Mouse (Mus musculus): ENCODE data around the gene Rufy3. TPM values are rescaled to one million over a fixed set of nuclear protein-coding genes. Genes with fewer than 3 reads are reported as not detected.
A peak's percentile ranks its signal among the peaks of the same experiment; 100 is the strongest.

The Rufy3 gene
- total RNA-seq, 2 experiments from 2014 or later = 15.8 to 16.1 TPM

DNA sequence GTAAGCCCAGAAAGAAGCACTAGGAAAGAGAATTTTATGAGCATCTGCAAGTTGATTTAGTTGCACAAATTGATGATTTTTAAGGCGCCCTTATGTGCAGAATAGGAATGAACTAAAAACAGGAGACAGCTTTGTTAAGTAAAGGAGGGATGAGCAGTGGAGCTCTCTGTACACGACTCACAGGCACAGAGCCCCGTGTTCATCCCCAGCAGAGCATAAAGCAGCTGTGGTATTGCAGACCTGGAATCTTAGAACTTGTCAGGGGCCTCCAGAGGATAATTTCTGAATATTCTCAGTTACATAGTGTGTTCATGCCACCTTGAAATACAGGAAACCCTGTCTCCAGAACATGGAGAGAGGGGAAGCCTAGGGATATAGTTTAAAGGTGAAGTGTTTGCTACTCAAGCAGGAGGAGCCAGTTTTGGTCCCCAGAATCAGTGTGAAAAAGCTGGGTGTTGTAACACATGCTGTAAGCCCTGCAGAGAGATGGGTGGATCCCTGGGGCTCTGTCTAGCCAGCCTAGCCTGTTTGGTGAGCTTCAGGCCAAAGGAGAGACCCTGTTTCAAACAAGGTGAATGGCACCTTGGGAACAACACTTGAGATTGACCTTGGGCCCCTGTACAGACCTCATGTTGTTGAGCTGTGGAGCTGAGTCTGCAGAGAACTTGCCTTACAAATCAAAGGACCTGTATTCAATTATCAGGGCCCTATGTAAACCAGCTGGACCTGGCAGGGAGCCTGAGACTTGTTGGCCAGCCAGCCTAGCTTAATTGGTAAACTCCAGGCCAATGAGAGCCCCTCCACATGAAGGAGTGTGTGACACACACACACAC lies 10.9 kb downstream of the Rufy3 start:
- no peak for DNase-seq

DNA sequence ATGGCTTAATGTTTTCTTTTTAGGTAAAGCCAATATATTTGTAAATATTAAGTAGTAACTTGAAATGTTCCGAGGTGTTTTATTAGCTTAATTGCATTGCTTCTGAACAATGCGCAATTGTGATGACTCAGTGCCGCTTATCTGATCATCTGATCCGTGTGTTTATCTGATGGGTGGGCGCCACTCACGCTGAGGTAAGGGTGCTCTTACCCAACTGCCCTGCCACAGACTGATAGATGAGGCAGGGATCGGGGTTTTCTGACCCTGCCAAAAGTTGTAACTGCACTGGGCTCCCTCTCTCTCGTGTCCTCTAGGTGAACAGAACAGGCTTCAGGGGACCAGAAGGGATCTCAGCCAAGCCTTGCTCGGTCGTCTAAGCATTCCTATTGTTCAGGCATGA lies 15.8 kb downstream of the Rufy3 start:
- no peak for DNase-seq

DNA sequence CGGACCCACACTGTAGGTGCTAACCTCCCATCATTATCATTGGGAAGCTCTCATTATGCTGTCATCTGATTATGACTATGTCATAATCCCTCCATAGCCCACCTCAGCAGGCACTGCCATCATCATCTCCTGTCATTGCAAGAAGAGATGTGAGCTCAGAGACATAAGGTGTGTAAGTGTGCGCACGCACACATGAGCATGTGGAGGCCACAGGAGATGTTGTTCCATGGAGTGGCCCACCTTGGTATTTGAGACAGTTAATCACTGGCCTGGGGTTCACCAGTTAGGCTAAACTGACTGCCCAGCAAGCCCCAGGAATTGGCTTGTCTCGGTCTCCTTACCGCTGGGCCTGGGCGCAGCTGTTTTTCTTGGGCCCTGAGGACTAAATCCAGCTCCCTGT lies 16.5 kb downstream of the Rufy3 start:
- no peak for DNase-seq

DNA sequence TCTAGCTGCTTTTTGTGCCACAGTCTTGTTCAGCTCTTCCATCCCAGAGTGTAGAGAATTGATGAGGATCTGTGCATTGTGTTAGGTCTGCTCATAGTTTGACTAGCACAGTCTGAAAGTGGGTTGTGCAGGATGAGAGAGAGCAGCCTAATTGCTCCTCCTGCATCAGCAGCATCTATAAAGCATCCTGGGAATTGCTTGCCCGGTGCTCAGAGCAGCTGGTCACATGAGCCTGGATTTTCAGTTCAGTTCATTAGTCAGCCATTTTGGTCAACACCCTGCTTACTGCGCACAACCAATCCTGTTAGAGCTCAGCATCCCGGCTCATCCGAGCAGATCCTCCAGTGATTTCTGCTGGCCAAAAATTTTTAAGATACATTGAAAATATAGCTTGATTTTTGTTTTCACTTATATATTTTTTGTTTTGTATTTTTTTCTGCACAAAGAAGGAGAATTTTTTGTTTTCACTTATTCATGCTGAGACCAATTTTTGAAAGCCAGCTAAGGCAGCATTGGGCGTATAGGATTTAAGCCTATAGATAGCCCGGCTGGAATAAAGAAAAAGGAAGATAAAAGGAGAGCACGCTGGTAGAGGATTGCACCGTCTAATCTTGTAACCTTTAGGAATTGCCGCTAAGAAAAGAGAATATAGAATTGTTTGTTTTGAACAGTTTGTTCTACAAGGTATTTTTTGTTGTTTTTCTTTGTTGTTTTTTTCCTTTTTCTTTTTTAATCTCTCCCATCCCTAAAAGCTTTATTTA lies 18.6 kb downstream of the Rufy3 start:
- no peak for DNase-seq

DNA sequence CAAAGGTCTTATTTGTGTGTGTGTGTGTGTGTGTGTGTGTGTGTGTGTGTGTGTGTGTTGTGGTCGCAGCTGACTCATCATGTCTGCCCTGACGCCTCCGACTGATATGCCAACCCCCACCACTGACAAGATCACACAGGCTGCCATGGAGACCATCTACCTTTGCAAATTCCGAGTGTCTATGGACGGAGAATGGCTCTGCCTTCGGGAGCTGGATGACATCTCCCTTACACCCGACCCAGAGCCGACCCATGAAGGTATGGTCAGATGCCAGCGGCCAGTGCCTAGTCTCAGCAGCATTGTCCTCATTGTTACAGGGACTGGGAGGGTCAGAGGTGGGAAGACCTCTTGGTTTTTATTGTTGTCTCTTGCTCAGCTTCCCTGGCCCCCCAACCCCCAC lies 19.2 kb downstream of the Rufy3 start:
- DNase-seq = no peak

DNA sequence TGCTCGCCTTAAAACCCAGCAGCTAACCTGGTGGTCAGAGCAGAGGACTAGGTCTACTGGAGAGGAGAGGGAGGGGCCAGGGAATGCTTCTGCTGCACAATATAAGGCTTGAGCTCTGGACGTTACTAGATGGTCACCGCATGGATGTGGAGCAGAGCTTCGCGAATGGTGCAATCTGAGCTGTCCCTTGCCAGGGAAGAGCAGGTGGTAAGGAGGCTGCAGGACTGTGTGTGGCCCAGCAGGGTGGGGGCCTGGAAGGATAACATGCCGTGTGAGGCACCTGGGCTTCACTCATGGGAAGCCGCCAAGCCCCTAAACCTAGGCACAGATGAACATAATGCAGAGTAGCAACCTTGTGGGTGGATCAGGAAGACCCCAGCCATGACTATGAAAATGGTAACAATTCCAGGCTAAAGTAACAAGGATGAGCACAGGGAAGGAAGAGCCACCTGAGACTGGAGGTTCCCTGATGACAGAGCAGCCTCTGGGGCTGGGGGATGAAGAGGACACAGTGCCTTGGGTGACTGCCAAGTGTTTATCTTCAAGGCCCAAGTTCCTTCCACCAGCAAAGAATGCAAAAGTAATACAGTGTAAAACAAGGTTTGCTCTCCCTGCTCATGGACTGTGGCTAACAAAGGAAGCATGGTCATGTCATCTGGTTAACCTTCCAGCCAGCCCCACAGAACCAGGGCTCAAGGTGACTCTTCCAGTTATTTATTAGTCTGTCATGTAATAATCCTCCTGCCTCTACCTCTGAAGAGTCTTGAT lies 21.8 kb downstream of the Rufy3 start:
- no peak for DNase-seq

DNA sequence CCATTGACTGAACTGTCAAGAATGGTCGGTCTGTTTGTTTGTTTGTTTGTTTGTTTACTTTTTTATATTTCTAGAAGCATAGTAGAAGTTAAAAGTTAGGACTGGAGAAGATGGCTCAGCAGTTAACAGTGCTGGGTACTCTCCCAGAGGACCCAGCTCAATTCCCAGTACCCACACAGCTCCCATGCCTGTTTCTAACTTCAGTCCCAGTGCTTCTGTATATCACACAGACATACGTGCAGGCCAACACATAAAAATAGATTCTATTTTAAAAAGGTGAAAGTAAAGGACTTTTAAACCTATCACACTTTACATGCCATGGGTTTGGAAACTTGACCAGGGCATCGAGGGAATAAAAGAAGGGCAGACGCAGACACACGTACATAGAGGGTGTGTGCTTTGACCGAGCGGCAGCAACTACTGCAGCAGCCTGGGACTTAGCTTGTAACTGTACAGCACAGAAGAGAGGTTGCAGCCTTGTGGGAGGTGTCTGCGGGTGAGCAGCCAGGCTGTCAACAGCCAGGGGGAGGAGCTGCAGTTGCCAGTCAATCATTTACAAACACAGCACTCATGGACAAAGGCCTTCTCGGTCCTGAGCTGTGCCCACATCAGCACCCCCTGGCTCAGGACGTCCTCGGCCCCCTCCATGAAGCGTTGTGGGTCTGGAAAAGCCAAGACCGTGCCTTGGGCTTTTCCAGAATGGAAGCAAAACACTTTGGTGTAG lies 22.5 kb downstream of the Rufy3 start:
- DNase-seq = peak; percentile 35

DNA sequence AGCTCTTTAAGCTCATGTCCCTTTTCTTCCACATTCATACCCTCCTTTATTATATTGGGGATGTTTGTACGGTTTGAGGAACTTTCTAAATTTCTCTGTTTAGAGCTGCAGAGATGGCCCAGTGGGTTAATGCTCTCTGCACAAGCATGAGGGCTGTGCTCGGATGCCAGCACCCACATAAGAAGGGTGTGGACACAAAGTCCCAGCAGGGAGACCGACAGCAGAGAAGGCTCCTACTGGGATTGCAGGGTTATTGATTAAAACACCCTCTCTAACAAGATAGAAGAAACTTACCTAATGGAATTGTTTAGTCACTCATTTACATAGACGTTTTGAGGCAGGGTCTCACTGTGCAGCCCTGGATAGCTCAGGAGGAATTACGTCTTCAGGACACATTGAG lies 23.6 kb downstream of the Rufy3 start:
- DNase-seq = no peak

DNA sequence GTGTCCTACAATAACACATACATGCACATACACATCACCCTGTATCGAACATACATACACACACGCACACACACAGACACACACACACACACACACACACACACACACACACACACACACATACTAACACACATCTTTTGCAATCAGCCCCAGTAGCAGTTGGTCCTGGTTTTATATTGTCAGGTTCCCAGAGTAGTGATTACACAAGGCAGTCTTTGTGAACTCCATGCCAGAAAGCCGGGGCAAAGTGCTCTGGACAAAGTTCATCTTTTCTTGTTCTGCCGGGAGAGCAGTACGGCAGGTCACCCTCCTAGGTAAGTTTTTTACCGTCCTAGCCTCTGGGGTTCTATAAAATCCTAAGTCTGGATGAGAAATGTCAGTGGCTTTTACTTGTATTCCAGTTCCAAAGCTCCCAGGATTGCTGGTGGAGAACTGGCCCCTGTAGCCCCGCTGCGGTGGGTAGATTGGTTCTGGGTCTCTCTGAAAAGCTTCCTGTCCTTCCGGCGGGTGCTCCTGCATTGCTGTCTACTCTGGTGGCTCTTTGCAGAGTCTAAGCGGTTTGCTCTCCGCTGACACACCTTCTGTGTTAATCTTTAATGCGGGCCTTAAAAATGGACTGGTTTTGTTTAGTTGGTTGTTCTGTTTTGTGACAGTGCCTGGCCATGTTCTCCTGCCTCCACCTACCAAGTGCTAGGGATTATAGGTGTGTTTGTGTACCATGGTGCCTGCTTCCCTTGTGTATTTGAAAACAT lies 28.8 kb downstream of the Rufy3 start:
- no peak for DNase-seq

DNA sequence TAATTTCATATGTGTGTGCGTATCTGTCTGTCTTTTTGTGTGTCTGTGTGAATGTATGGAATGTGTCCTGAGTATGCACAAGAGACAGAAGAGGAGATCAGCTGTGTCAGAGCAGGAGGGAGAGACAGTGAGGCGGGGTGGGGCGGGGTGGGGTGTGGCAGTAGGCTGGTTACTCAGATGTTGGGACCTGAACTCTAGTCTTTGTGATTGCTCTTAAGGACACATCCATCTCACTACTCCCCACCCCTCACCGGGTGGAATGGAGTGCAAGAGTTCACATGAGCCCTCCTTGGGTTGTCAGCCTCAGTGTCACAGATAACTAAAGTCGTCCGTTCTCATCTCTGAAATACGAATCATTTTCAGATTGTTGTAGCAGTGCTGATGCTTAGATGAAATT lies 29.3 kb downstream of the Rufy3 start:
- DNase-seq = no peak

DNA sequence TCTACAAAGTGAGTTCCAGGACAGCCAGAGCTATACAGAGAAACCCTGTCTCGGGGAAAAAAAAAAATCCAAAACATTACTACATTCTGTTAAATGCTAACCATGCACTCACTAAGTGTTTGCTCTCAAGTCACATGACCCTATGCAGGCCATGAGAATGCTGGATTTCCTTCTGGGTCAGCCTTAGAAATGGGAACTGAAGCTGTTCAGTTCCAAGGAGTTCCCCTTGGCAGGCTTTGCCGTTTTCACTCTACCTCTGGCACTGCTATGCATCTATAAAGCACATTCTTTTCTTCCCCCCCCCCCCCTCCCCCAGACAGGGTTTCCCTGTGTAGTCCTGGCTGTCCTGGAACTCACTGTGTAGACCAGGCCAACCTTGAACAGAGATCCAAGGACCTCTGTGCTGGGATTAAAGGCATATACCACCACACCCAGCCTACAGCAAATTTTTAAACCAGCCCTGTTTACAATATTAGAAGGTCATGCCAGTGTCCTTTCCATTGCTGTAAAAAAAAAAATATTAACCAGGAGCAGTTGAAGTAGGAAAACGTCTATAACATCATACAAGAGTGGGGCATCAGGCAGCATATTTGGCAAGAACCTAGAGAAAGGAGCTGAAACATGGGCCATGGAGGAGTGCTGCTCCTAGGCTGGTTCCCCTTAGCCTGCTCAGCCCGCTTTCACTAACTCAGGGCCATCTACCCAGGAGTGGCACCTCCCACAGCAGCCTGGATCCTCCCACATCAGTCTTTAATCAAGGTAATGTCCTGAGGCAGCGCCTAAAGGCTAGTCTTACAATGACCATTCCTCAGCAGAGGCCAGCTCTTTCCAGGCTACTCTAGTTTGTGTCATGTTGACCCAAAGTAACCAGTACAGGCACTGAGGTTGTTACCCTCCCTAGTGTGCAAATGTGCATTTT lies 31.0 kb downstream of the Rufy3 start:
- DNase-seq = no peak

DNA sequence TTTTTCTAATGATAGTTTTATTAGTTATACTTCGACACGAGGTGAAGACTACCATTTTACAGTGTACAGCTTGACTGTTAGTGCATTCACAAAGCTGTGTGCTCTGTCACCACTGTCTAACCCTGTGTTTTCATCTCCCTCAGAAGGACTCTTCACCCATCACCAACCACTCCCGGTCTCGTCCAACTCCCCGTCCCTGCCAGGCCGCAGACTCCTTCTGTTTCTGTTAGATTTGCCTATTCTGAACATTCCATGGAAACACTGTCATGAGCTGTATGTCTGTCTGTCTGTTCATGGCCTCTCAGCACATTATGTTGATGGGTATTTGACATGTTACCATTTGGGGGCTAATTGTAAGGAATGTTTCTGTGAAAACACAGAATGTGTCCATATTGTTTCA lies 34.1 kb downstream of the Rufy3 start:
- no peak for DNase-seq

DNA sequence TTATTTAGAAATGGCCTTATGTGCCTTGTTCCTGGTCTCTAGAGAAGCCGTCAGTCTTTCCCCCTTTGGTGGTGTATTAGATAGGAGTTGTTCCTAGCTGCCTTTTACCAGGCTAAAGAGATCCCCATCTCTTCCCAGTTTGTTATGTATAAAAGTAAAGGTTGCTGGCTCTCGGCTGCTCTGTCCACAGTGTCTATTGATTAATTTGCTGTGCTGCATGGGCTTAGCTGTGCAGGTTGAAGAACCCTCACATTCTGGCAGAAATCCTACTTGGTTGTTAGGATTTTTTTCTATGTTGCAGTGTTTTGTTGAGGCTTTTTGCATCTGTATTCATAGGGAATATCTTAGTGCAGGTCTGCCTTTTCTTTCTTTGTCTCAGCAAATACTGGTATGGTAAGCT lies 37.2 kb downstream of the Rufy3 start:
- DNase-seq = no peak

DNA sequence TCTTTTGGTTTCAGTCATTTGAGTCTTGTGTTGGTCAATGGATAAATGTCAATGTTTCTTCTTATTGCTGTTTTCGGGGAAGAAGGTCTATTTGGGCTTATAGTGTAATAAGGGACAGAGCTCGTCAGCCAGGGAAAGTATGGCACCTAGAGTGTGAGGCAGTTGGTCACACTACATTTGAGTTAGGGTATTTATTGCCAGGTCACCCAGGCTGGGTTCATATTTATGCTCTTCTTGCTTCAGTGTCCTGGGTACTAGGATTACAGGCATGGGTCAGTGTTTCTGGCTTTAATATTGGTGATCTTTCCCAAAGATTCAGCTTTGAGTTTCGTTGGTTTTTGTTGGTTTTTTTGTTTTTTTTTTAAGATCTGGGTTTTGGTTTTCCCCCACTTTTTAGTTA lies 37.9 kb downstream of the Rufy3 start:
- no peak for DNase-seq

DNA sequence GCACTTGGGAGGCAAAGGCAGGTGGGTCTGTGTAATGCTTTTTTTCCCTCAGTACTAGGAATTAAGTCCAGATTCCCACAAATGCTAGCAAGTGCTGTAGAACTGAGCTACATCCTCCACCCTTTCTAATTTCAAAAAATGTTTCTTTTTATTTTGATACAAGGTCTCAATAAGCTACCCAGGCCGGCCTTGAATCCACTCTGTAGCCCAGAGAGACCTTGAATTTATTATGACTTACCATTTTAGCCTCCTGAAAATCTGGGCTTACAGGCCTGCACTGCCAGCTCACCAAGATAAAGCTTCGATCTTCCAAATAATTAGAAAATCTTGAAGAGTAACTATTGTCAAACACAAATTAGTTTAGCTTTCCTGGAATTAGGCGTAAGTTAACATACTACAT lies 39.2 kb downstream of the Rufy3 start:
- DNase-seq = no peak

DNA sequence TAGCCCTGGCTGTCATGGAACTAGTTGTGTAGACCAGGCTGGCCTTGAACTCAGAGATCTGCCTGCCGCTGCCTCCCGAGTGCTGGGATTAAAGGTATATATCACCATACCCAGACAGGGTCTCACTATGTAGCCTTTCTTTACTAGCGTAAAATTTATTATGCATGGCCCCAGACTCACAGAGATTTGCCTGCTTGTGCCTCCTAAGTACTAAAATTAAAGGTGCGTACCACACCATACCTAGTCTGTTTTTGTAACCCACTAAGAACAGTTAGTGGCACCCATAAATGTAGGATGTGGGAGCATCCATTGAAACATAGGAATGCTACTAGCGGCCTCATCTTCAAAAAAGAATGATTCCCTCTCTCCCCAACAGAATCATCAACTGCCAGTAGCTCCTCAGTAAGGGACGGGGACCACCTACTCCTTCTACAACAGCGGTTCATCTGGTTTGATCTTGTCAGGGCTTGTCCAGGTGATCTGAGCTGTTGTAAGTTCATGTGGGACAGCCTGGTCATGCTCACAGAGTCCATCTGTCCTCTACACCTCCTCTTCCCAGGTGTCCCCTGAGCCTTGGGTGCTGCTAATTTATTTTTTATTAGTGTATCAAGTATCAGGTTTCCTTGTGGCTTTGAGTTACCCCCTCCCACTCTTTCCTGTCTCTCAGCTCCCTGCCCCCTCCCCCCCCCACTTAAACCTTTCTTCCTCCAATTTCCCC lies 40.0 kb downstream of the Rufy3 start:
- no peak for DNase-seq

DNA sequence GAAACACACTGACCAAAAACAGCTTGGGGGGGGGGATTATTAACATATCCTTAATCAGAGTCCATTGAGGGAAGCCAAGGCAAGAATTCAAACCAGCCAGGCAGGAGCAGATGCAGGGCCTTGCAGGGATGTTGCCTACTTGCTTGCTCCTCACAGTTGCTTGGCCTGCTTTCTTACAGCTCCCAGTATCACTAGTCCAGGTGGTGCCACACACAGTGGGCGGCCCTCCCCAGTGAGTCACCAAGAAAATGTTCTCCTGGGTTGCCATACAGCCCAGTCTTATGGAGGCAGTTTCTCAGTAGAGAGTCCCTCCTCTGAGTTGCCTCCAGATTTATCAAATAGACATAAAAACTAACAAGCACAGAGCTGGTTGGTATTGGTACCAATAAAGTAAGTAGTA lies 49.3 kb downstream of the Rufy3 start:
- DNase-seq = no peak

DNA sequence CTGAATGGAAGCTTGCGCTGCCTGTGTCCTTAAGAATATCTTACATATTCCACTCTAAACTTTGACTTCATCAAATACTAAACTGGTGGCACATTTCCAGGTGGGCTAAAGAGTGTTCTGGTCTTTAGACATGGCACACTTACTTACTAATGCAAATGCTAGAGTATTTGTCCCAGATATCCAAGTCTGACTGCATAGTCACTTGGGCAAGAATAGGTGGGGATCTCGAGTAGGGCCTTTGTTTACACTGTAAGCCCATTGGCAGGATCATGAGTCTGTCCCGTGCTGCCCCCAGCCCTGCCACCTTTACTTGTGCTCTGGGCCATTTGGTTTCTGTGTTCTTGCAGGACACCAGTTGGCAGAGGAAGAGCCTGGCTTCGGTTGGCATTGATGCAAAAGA lies 52.1 kb downstream of the Rufy3 start:
- DNase-seq = no peak

DNA sequence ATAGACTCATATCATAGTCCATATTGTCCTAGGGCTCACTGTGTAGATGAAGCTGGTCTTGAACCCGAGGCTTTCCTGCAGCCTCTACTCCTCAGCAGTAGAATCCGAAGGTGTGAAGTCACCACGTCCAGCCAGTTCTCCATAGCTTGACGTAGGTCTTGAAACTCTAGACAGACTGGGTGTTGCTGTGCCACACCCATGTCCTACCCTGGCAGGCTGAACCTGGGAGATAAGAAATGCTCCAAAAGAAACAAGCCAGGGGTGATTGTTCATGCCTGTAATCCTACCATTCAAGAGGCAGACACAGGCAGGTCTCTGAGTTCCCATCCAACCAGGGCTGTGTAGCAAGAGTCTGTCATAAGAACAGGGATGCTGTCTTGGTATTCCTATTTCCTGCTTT lies 62.7 kb downstream of the Rufy3 start:
- no peak for DNase-seq

DNA sequence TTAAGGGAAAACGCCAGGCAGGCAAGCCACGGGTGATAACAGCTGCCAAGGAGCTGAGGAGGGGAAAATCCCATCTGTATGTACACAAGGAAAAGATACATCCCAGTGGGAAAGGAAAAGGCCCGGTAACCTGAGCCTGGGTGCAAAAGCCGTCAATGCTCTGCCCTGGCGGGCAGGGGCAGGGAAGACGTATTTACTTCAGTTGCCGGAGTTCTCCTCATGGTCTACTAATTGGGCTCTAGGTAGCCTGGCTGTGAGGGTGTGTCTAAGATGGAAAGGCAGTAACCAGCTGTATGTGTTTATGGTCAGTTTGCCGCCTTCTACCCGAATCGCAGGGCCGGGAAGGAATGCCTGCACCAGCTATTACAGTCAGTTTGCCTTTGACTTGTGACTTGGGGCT lies 64.3 kb downstream of the Rufy3 start:
- DNase-seq = no peak

Measured in heart, postnatal 4 days (tissue).